Mouse (Mus musculus): Measurements from ENCODE around the gene Fastk.

The Fastk gene

DNA sequence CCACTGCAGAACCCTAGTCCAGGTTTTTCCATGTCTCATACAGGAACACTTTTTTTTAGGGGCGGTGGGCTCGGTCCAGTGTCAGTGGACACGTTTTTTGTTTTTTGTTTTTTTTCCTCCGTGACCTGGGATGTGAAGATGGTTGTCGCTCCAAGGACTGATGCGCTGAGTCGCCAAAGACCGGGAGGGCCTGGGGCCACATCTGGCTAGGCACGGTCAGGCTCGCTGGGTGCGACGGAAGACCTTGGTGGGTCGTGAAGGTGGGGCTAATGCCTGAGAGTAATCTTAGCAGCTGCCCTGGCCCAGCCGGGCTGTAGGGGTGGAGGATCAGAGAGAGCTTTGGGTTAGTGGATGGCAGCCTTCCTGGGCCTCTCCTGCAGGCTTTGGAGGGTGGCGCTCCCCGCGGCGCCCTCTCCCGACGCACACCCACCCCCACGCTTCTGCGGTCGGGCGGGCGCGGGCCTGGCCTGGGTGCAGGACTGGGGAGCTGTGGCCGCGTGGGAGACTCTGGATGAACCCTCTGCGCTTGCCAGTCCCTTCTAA is 7.7 kb upstream of the Fastk start:
- peak; percentile 54 for DNase-seq (ENCODE audit: low read depth)

GRCm38 (mm10) chr5:24452030-24452690 is 7.1 kb upstream of the Fastk start, which contains the start of gene Agap3:
Gene Agap3 (plus strand): TSS chr5:24452177.
- DNase-seq (ENCODE audit: low read depth) = peak; percentile 65

DNA sequence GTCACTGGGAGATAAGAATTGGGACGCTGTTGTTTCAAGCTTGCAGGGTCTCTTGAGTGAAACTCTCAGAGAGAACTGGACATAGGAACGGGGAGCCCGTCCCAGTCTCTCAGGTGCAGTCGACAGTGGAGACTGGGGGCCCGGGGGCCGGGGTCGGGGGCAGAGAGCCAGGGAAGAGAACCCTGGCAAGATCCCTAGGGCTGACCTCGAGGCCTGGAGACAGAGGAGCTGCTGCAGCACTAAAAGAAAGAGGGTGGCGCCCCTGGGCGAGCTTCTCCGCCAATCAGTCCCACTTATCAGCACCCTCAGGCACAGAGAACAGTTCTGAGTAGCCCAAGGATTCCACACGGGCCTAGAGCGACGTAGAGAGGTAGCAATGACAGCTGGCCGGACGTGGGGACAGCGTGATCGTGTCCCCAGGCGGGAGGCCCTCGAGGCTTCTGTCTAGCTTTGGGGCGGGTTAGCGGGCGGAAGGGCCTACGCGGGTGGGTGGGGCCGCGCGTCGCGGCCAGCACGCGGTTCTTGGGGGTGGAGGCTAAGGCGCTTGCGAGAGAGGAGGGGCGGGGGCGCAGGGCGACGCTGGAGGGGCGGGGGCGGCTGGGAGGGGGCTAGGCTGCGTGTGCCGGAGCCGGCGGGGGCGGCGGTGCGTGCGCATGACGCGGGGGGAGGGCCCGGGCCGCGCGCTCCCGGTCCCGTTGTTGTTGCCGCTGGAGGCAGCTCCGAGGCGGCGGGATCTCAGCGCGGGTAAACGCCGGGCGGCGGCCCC is 6.4 kb upstream of the Fastk start:
- DNase-seq (ENCODE audit: low read depth) = peak; percentile 92

DNA sequence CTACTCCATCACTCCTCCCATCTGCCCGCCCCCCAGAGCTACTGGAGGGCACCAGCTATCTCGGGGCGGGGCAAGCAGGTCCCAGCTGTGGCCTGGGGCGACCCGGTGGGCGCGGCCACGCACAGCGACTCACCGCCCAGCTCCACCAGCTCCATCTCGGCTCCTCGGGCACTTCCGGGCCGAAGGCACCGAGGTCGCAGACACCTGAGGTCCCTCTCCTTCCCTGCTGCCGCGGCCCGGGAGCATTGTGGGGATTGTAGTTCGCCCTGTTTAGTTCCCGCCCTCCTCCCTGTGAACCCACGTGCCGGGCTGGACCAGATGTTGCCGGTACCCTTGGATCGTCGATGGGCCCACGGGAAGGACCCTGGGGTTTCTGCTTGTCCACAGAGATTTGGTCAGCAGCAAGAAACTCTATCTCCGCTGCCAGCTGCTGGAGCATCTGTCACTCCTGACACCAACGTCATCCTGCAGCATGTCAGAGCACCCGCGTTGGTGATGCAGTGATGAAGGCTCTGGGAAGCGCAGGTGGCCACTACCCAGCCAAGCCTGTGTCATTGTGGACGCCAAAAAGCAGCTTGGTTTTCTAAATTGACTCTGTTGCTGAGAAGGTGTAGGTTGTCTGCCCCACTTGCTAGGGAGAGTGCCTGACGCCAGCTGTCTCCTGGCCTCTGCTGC is 2.7 kb upstream of the Fastk start, which contains the start of gene Tmub1:
Gene Tmub1 (minus strand): TSS at position 231 of the 675 bp plus-strand sequence.
- DNase-seq (ENCODE audit: low read depth) = peak; percentile 92

- no peak for DNase-seq (ENCODE audit: low read depth)
Observed at GRCm38 (mm10) chr5:24446630-24447029, 1.5 kb upstream of the Fastk start.

- DNase-seq (ENCODE audit: low read depth) = no peak
Observed at GRCm38 (mm10) chr5:24445428-24446080, 467 bp upstream of the Fastk start.

DNA sequence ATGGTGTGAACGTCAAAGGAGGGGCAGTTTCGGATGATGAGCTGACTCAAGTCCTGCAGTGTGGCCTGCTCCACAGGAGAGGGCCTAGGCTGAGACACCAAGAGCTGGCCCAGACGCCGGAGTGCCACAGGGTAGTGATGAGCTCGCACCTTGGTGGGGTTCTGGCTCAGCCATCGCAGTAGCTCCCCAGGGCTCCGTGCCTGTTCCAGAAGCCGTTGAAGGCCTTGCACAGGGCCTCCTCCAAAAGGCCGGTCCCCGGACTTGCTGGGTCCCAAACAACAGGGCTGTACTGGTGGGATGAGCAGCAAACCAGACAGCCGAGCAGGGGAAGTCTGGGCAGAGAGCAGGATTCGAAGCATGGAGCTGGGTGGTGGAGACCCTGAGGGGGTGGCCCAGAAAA is 1.2 kb downstream of the Fastk start:
- DNase-seq (ENCODE audit: low read depth) = no peak

DNA sequence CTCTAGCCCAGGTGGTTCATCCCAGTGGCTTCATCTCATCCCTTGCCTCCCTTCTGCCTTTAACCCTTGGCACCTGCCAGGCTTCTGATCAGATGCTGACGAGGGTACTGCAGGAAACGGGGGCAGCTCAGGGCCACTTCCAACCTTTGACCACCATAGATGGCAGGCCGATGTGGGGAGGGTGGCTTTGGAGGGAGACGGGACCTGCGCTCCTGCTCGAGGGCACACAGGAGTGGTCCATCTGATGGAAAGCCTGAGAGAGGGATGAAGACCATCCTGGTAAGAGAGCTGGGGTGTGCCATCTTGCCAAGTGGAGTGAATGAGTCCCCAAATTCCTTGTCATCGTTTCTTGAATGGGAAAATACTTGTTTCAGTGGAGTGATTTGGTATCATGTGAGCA is 1.9 kb downstream of the Fastk start:
- DNase-seq (ENCODE audit: low read depth) = no peak

DNA sequence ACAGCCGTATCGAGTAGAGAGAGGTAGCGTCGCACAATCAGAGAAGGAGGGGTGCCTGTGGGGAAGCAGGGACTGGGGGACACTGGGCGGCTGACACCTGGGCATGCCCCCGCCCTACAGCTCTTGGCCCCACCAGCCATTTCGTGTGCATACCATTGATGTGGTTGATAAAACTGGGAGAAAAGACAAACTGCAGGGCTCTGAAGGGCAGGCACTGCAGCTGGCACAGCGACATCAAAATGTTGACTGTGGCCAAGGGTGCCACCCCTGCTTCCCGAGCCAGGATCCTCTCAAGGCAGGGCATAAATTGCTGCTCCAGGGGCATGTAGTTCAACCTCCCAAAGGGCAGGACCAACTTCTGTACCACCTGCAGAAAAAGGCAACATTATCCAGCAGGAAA is 3.1 kb downstream of the Fastk start:
- DNase-seq (ENCODE audit: low read depth) = no peak

DNA sequence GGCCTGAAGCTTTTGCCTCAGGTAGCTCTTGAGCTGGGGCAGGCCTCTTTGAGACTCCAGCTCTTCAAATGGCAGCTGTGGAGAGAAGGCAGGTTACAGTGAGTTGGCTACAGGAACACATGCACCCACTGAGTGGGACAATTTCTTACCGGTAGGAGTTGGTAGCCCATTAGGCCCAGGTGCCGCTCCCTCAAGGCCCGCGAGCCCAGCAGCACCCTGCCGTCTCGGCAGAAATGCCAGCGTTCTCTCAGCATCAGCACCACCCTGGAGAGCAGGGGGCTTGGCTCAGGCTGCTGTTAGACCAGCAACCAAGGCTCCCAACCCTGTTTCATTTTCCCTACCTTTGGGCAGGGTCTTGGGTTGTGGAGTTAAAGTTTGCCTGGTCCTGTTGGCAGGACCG is 3.9 kb downstream of the Fastk start:
- no peak for DNase-seq (ENCODE audit: low read depth)

- DNase-seq (ENCODE audit: low read depth) = no peak
Observed at GRCm38 (mm10) chr5:24433993-24434392, 11.1 kb downstream of the Fastk start.

DNA sequence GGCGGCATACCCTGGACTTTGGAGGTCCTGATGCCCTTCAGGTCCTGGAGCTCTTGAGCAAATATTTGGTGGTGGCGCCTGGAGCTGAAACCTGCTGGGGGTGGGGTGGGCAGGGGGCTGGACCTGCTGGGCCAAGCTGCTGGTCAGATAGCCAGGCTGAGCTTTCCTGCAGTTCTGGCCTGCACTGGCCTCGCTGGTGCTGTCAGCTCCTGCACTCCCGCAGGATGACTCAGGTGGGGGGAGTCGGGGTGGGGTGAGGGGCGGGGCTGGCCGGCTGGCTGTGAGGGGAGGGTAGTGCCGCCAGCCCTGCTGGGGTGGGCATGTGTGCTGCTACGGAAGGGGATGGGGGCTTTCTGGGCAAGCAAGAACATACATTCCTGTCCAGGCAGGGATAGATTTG is 16.5 kb downstream of the Fastk start:
- no peak for DNase-seq (ENCODE audit: low read depth)

GRCm38 (mm10) chr5:24427981-24428402 is 17.1 kb downstream of the Fastk start:
- DNase-seq (ENCODE audit: low read depth) = no peak

DNA sequence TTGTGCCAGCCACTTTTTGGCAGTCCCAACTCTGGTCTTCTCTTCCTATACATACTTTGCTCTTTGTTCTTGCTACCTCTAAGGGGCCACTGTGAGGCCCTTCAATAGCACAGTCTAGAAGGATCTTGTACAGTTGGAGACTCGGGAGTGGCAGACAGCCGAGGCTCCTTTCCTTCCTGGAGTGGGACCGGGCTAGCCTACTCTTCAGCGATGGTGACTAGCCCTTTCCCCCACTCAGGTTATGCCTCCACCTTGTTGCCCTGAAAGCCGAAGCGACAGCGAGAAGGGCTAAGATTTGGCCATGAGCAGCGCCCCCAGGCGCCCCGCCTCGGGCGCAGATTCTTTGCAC is 17.8 kb downstream of the Fastk start:
- DNase-seq (ENCODE audit: low read depth) = no peak

DNA sequence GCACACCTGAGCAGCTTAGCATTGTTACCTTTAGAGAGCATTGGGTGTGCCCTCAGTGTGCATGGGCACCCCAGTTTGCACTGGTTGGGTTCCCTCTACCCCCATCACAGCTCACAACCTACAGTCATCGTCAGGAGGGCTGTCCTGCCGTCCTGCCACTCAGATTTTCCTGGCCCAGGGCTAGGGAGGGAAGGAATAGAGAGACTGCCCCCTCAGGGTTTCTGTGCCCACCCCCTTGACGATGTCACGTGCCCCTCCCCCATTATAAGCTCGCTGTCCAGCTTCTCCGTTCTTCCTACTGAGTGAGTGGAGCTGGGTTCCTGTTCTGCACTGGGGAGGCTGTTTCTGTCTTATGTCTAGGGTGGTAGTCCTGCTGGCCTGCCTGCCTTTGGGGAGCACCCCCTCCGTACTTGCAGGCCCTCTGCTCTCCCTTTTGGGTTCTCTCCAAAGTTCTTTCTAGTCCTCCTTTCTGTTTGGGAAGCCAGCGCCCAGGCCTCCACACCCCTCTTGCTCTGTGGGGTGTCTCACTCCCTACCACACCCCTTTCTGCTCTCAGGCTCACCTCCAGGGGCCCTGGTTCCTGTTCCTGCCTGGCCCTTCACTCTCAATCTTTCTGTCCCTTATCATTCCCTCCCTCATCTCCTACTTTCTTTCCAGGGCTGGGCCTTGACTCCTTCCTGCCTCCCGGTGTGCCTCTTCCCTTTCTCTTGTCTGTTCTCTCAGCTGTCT is 18.4 kb downstream of the Fastk start:
- DNase-seq (ENCODE audit: low read depth) = no peak

GRCm38 (mm10) chr5:24426037-24426432 is 19.1 kb downstream of the Fastk start:
- peak; percentile 18 for DNase-seq (ENCODE audit: low read depth)

GRCm38 (mm10) chr5:24425421-24426036 is 19.6 kb downstream of the Fastk start:
- DNase-seq (ENCODE audit: low read depth) = no peak

DNA sequence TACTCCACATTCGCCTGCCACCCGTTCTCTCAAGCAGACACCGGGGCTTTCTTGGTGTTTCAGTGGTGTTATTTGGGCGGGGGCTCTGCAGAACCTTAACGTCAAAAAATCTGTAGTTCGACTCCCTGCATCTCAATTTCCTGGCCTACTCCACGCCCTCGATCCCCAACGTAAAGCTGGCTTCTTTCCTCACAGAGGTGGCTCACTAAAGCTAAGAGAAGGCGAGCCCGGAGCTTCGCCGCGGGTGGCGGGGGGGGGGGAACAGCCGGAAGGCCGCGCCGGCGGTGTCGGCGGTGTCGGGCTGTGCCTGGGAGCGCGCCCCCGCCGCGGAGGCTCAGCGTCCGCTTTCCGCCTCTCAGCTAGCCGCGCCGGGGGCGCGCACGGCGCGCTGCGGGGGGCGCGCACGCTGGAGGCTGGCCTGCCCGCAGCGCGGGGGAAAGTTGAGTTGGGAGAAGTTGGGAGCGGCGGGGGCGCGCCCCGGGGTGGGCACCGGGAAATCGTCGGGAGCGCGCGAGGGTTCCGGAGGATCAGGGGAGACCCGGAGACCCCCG is 20.2 kb downstream of the Fastk start:
- peak; percentile 94 for DNase-seq (ENCODE audit: low read depth)

- DNase-seq (ENCODE audit: low read depth) = no peak
Observed at GRCm38 (mm10) chr5:24424004-24424781, 20.9 kb downstream of the Fastk start.

Data from induced T-regulatory cell, adult 2 months (primary cell).